Mouse (Mus musculus) CD4-positive, CD25-positive, alpha-beta regulatory T cell, adult 2 months (primary cell): ENCODE data around the gene Olfr1447.

Source experiments
- DNase-seq: peaks from one replicate; pipeline ENCODE4 v3.0.0-alpha.2; 2012; ENCODE audit warnings: low read depth, low spot score

Olfr1447 gene

DNA sequence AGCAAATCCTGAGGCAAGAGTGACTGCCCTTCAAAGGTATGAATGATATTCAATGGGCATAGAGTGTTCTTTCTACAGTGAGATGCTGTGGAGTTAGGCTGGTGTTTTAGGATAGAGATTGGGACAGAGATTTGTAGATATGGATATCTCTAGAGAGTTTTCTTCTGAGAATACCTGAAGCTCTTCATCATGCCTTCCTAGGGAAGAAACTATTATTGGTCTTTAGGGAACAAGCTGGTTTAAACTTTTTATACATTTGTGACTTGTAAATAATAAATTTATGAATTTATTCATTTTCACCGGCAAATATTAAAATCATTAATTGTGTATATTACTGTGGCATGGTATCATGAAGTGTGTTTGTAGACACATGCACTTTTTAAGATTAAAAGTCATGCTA is at the start of gene Olfr1447:
Gene Olfr1447, minus strand, starts transcription at position 101 of the 400 bp plus-strand sequence.
- DNase-seq = no peak

DNA sequence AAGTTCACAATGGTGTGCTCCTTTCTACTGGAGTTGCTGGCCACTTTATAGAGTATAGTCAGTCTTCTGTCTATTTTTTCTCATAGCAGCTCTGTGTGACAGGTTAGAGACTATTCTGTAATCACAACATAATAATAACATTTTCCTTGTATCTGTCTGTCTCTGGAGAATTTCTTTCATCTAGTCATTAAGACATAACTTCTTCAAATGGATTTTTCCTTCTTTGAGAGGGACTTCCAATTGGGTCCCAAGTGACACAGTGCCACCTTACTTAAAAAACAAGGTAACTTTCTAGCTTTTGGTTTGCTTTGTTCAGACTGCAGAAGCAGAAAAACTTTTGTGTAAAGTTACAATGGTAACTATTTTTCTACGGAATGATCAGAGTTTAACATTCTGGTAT is 46.4 kb upstream of the Olfr1447 start, which contains the start of gene Olfr1450:
Gene Olfr1450, plus strand, starts transcription at position 301 of the 400 bp plus-strand sequence.
- no peak for DNase-seq

DNA sequence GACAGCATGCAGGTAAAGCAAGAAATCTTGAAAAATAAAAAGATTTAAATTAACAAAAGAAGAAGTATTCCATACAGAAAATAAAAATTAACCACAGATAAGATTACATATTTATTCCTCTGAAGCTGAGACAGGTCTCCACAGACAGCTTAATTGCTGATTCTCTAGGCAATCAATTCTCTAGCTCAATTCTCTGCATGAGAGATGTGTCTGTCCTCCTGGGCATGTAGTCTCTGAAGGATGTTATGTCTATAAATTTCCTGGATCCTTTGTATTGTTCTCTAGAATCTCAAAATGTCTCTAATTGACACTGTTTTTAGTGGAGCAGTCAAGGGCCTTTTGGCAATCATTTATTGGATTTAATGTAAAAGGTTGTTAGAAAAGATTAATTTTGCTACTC is 27.0 kb upstream of the Olfr1447 start, which contains the start of gene Olfr1449:
Gene Olfr1449, plus strand, starts transcription at position 301 of the 400 bp plus-strand sequence.
- no peak for DNase-seq

DNA sequence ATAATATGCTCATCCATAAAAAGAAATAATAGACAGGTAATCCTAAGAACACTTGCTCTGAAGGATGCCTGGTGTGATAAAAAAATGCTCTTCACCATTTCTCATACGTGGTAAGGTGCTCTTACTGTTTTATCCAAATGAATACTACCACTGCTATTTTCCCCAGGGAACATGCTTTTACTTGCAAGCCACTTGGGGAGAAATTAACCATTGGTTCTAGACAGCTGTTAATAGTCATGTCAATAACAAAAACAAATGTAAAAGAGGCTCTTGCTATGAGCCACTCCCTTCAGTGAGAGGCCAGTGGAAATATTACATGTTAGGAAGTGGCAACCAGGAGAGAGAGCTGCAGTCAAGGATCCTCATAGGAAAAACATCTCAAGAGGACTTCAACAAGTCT is 20.8 kb upstream of the Olfr1447 start, which contains the start of gene Olfr1448:
Gene Olfr1448, minus strand, starts transcription at position 101 of the 400 bp plus-strand sequence.
- DNase-seq = no peak

DNA sequence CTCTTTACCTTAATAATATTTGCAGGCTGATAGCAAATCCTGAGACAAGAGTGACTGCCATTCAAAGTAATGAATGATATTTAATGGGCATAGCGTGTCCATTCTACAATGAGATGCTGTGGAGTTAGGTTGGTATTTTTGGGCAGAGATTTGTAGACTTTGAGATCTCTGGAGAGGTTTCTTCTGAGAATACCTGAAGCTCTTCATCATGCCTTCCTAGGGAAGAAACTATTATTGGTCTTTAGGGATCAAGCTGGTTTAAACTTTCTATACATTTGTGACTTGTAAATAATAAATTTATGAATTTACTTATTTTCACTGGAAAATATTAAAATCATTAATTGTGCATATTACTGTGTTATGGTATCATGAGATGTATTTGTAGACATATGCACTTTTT is 10.1 kb downstream of the Olfr1447 start, which contains the start of gene Olfr1446:
Gene Olfr1446, minus strand, starts transcription at position 101 of the 400 bp plus-strand sequence.
- DNase-seq = no peak

DNA sequence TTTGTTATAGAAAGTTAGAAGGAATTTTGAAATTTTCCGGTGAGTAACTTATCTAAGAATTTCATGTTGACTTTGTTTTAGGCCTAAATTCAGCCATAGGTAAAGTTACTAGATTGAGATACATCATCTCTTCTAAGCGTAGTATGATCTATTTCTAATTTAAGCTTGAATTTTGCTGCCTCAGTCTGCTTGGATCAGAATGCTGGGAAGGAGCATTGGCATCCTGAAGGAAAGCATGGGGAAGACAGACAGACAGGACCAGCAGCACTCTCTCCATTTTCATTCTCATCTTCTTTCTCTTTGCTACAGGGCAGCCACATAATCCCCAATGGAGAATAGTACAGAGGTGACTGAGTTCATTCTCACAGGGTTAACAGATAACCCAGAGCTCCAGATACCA is 20.0 kb downstream of the Olfr1447 start, which contains the start of gene Olfr1445:
Gene Olfr1445, plus strand, starts transcription at position 301 of the 400 bp plus-strand sequence.
- DNase-seq = no peak

DNA sequence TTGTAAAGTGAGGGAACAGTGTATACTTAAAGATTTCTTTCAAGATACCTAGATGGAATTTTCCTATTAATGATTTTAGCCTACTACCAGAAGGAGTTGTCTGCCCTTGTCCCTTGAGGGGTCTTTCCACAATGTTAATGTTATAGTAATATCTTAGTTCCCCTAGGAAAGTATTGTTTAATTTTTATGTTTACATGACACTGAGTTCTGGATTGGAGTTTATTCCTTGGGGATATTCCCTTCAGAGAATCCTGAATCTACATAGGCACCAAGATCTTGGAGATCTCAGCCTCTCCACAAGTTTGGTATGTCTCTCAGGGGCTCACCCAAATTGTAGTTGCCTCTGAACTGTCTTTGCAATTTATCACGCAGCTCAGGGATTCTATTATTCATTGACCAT is 46.6 kb downstream of the Olfr1447 start, which contains the start of gene Olfr1444:
Gene Olfr1444, plus strand, starts transcription at position 301 of the 400 bp plus-strand sequence.
- DNase-seq = no peak
